Mouse (Mus musculus) heart, embryonic 12.5 days (tissue): ENCODE results near the gene Gprin2. TPM values are rescaled to one million over a fixed set of nuclear protein-coding genes. Genes with fewer than 3 reads are reported as not detected.
A peak's percentile ranks its signal among the peaks of the same experiment; 100 is the strongest.

Source experiments
- ATAC-seq: fragments of 200-750 bp; cut with Nextera tagmentation; 2 replicates; pipeline ENCODE4 v1.8.0; 2017; ENCODE audit warnings: moderate TSS enrichment, moderate library complexity; ENCODE audit not compliant: insufficient number of reproducible peaks, low FRiP score
- H3K27ac ChIP-seq: fragments of 300-500 bp; sonication (generic); 2 replicates; pipeline ENCODE4 v1.5.1; 2016; ENCODE audit warnings: mild to moderate bottlenecking, moderate library complexity; ENCODE audit not compliant: poor library complexity, severe bottlenecking
- H3K27me3 ChIP-seq: fragments of 300-500 bp; sonication (generic); replicated peaks from 2 replicates; pipeline ENCODE4 v1.6.1; 2016; ENCODE audit warnings: mild to moderate bottlenecking, moderate library complexity
- H3K36me3 ChIP-seq: fragments of 300-500 bp; sonication (generic); 2 replicates; pipeline ENCODE4 v1.6.1; 2016; ENCODE audit warnings: mild to moderate bottlenecking, moderate library complexity
- H3K4me1 ChIP-seq: fragments of 300-500 bp; sonication (generic); replicated peaks from 2 replicates; pipeline ENCODE4 v1.6.1; 2016; ENCODE audit warnings: mild to moderate bottlenecking
- H3K4me2 ChIP-seq: fragments of 300-500 bp; sonication (generic); 2 replicates; pipeline ENCODE4 v1.6.1; 2016; ENCODE audit warnings: mild to moderate bottlenecking, moderate library complexity
- H3K4me3 ChIP-seq: fragments of 300-500 bp; sonication (generic); 2 replicates; pipeline ENCODE4 v1.5.1; 2016; ENCODE audit warnings: mild to moderate bottlenecking
- H3K9ac ChIP-seq: fragments of 300-500 bp; sonication (generic); 2 replicates; pipeline ENCODE4 v1.6.1; 2016; ENCODE audit warnings: mild to moderate bottlenecking, moderate library complexity
- H3K9me3 ChIP-seq: fragments of 300-500 bp; sonication (generic); replicated peaks from 2 replicates; pipeline ENCODE4 v1.6.1; 2016; ENCODE audit warnings: mild to moderate bottlenecking, moderate library complexity
- WGBS: fragments of 180-500 bp; shearing (Covaris S2); methylation state at CpG from one replicate; pipeline ENCODE4 v1.1.7; 2016; 5-methylcytosine and 5-hydroxymethylcytosine counted together
- polyA plus RNA-seq: library from polyadenylated mRNA; unstranded; fragments of >200 nt; fragmentation: Nextera tagmentation; extraction: Ambion mirVana; gene quantifications from 2 replicates; pipeline ENCODE4 v1.2.1, GENCODE M21; 2016

The Gprin2 gene
- 0.27 and 0.80 TPM in 2 replicates for polyA plus RNA-seq

- 0 out of 2 replicates have a peak, but pooled peaks have one; percentile 43 for ATAC-seq
- Histone ChIP-seq H3K9ac (peak within 1 kb of the TSS; percentile 79), H3K36me3 (no peaks in the 10 kb centered on the region), H3K4me3 (peak within 1 kb of the TSS; percentile 73), H3K4me2 (peak within 1 kb of the TSS; percentile 98), H3K9me3 (no peaks in the 10 kb centered on the region), H3K4me1 (0 out of 2 replicates have a peak, but pooled peaks cover 6% of the 10 kb centered on the region), H3K27ac (no peak within 1 kb of the TSS), H3K27me3 (peaks cover 43% of the 10 kb centered on the region)
- WGBS: 4% methylated on average over 33 of the region's 52 CpGs
Observed at GRCm38 (mm10) chr14:34201231-34202035, at the start of gene Gprin2. Gene Gprin2, minus strand, starts transcription at chr14:34201653.

GRCm38 (mm10) chr14:34240676-34241075 is 39.2 kb upstream of the Gprin2 start:
- Histone ChIP-seq H3K27me3 (no peaks in the 10 kb centered on the region), H3K9ac (no peak overlapping the region), H3K36me3 (peaks cover 6% of the 10 kb centered on the region; the same call in 1 of the 2 replicates), H3K27ac (no peak overlapping the region), H3K4me3 (no peak overlapping the region), H3K4me1 (no peaks in the 10 kb centered on the region), H3K4me2 (no peak overlapping the region), H3K9me3 (no peaks in the 10 kb centered on the region)
- WGBS: 64% methylated on average over 6 of the region's 6 CpGs
- ATAC-seq: no peak

- 50% methylated on average over 10 of the region's 10 CpGs for WGBS
- ATAC-seq: no peak
- Histone ChIP-seq H3K9ac (no peak overlapping the region), H3K4me2 (no peak overlapping the region), H3K4me1 (no peaks in the 10 kb centered on the region), H3K27ac (no peak overlapping the region), H3K9me3 (no peaks in the 10 kb centered on the region), H3K27me3 (no peaks in the 10 kb centered on the region), H3K36me3 (peaks cover 6% of the 10 kb centered on the region; the same call in 1 of the 2 replicates), H3K4me3 (no peak overlapping the region)
Observed at GRCm38 (mm10) chr14:34240263-34240662, 38.8 kb upstream of the Gprin2 start.

GRCm38 (mm10) chr14:34234630-34235380 is 33.4 kb upstream of the Gprin2 start:
- Histone ChIP-seq H3K9me3 (0 out of 2 replicates have a peak, but pooled peaks cover 3% of the 10 kb centered on the region), H3K27me3 (no peaks in the 10 kb centered on the region), H3K4me1 (no peaks in the 10 kb centered on the region; the same call in 1 of the 2 replicates), H3K36me3 (peaks cover 6% of the 10 kb centered on the region; the same call in 1 of the 2 replicates), H3K4me2 (peak overlapping the region; percentile 87), H3K4me3 (peak overlapping the region; percentile 42), H3K27ac (no peak overlapping the region), H3K9ac (peak overlapping the region; percentile 71)
- peak; percentile 97 for ATAC-seq
- WGBS: 4% methylated on average over 16 of the region's 16 CpGs

- Histone ChIP-seq H3K27me3 (no peaks in the 10 kb centered on the region), H3K4me3 (no peak overlapping the region), H3K4me2 (no peak overlapping the region), H3K36me3 (peaks cover 6% of the 10 kb centered on the region; the same call in 1 of the 2 replicates), H3K9me3 (0 out of 2 replicates have a peak, but pooled peaks cover 3% of the 10 kb centered on the region), H3K9ac (no peak overlapping the region), H3K27ac (no peak overlapping the region), H3K4me1 (peaks cover 6% of the 10 kb centered on the region)
- 66% methylated on average over 4 of the region's 4 CpGs for WGBS
- no peak for ATAC-seq
Observed at GRCm38 (mm10) chr14:34233846-34234245, 32.4 kb upstream of the Gprin2 start.

- ATAC-seq: no peak
- H3K36me3 ChIP-seq: peaks cover 6% of the 10 kb centered on the region; the same call in 1 of the 2 replicates
- H3K4me3 ChIP-seq: no peak overlapping the region
- no peak overlapping the region for H3K9ac ChIP-seq
- H3K27me3 ChIP-seq: no peaks in the 10 kb centered on the region
- H3K27ac ChIP-seq: no peak overlapping the region
- H3K4me2 ChIP-seq: no peak overlapping the region
- H3K4me1 ChIP-seq: peaks cover 14% of the 10 kb centered on the region
- 0 out of 2 replicates have a peak, but pooled peaks cover 3% of the 10 kb centered on the region for H3K9me3 ChIP-seq
- WGBS: 82% methylated on average over 9 of the region's 9 CpGs
Observed at GRCm38 (mm10) chr14:34232866-34233680, 31.6 kb upstream of the Gprin2 start.

- no peak overlapping the region for H3K4me3 ChIP-seq
- ATAC-seq: no peak
- 66% methylated on average over 7 of the region's 7 CpGs for WGBS
Observed at GRCm38 (mm10) chr14:34232340-34232739, 30.9 kb upstream of the Gprin2 start.

GRCm38 (mm10) chr14:34228830-34229506 is 27.5 kb upstream of the Gprin2 start:
- H3K4me2 ChIP-seq: 0 out of 2 replicates have a peak overlapping the region, but pooled peaks have one; percentile 19
- peak; percentile 51; the same call in 1 of the 2 replicates for ATAC-seq

More at GRCm38 (mm10) chr14:34232340-34232739, 30.9 kb upstream of the Gprin2 start:
- Histone ChIP-seq H3K27ac (no peak overlapping the region), H3K9me3 (0 out of 2 replicates have a peak, but pooled peaks cover 3% of the 10 kb centered on the region), H3K36me3 (peaks cover 6% of the 10 kb centered on the region; the same call in 1 of the 2 replicates), H3K4me2 (no peak overlapping the region), H3K27me3 (no peaks in the 10 kb centered on the region), H3K9ac (no peak overlapping the region), H3K4me1 (peaks cover 18% of the 10 kb centered on the region)

GRCm38 (mm10) chr14:34227981-34228380 is 26.5 kb upstream of the Gprin2 start:
- Histone ChIP-seq H3K27me3 (0 out of 2 replicates have a peak, but pooled peaks cover 4% of the 10 kb centered on the region), H3K4me1 (peaks cover 18% of the 10 kb centered on the region), H3K36me3 (no peaks in the 10 kb centered on the region), H3K9me3 (0 out of 2 replicates have a peak, but pooled peaks cover 3% of the 10 kb centered on the region), H3K4me3 (no peak overlapping the region), H3K4me2 (no peak overlapping the region), H3K9ac (no peak overlapping the region), H3K27ac (no peak overlapping the region)
- WGBS: 80% methylated on average over 12 of the region's 12 CpGs
- no peak for ATAC-seq

More at GRCm38 (mm10) chr14:34228830-34229506, 27.5 kb upstream of the Gprin2 start:
- H3K9me3 ChIP-seq: 0 out of 2 replicates have a peak, but pooled peaks cover 3% of the 10 kb centered on the region
- H3K9ac ChIP-seq: no peak overlapping the region
- 0 out of 2 replicates have a peak, but pooled peaks cover 4% of the 10 kb centered on the region for H3K27me3 ChIP-seq
- peak overlapping the region; percentile 56 for H3K27ac ChIP-seq
- whole genome bisulfite sequencing: 36% methylated on average over 10 of the region's 10 CpGs
- H3K36me3 ChIP-seq: no peaks in the 10 kb centered on the region
- peaks cover 18% of the 10 kb centered on the region for H3K4me1 ChIP-seq
- H3K4me3 ChIP-seq: no peak overlapping the region

GRCm38 (mm10) chr14:34226566-34226965 is 25.1 kb upstream of the Gprin2 start:
- peaks cover 18% of the 10 kb centered on the region for H3K4me1 ChIP-seq
- ATAC-seq: no peak
- H3K4me2 ChIP-seq: no peak overlapping the region
- no peak overlapping the region for H3K4me3 ChIP-seq
- 85% methylated on average over 4 of the region's 4 CpGs for WGBS
- no peaks in the 10 kb centered on the region for H3K36me3 ChIP-seq
- H3K9me3 ChIP-seq: 0 out of 2 replicates have a peak, but pooled peaks cover 3% of the 10 kb centered on the region
- no peak overlapping the region for H3K27ac ChIP-seq
- H3K9ac ChIP-seq: no peak overlapping the region
- H3K27me3 ChIP-seq: peaks cover 15% of the 10 kb centered on the region; the same call in 1 of the 2 replicates
